Mouse (Mus musculus) gastrocnemius, adult 8-10 months (tissue): ENCODE data around the gene Golga4. TPM values are rescaled to one million over a fixed set of nuclear protein-coding genes. Genes with fewer than 3 reads are reported as not detected.

Experiments used
- DNase-seq, 2 experiments: peaks; one replicate each; pipeline ENCODE4 v3.0.0; 2022; ENCODE audit warnings: low spot score in 2 of 2
- total RNA-seq, 4 experiments: library from RNA; stranded (reverse); gene quantifications; 2 replicates each; pipeline ENCODE4 v1.2.4; 2022

Gene Golga4
- total RNA-seq, 4 experiments from 2014 or later = 399 to 503 (median 431) TPM

GRCm38 (mm10) chr9:118521659-118522058 lies 15.6 kb downstream of the Golga4 start:
- DNase-seq = no peak

DNA sequence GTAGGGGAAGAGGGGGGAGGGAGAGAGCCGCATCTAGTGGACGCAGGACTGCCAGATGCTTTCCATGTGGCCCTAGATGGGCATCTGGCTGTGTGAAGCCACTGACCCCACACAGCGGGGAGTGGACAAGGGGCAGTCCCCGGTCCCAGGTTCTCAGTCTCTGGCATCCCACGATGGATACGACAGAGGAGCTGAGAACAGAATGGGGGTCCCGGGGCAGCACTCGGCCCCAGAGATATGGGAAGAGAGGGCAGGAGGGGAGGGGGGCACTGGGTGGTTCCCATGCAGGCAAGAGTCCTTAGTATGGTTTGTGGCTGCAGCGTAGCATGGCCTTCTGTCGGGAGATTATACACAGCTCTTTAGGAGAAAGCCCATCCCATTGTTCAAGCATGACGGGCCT lies 17.7 kb downstream of the Golga4 start:
- DNase-seq = no peak

DNA sequence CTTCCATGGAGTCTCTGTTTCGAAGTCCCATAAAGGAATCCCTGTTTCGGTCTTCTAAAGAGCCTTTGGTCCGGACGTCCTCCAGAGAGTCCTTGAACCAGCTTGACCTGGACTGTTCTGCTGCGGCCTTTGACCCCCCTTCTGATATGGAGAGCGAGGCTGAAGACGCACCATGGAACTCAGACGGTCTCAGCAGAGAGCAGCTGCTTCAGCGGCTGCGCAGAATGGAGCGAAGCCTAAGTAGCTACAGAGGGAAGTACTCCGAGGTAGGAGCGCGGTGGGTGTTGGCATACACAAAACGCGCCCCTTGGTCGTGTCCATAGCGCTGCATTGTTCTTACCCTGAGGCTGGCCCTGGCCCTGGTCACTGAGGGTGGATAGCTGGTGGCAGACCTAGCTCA lies 21.0 kb downstream of the Golga4 start:
- DNase-seq = no peak

GRCm38 (mm10) chr9:118529783-118530182 lies 23.7 kb downstream of the Golga4 start:
- DNase-seq = no peak

- no peak for DNase-seq
These were observed 24.6 kb downstream of the Golga4 start for GRCm38 (mm10) chr9:118530679-118531078.

- DNase-seq = no peak
These were observed 26.6 kb downstream of the Golga4 start for GRCm38 (mm10) chr9:118532516-118533205.

- no peak for DNase-seq
These were observed 30.9 kb downstream of the Golga4 start for GRCm38 (mm10) chr9:118536946-118537345.

GRCm38 (mm10) chr9:118537463-118538339 lies 31.6 kb downstream of the Golga4 start:
- no peak for DNase-seq

GRCm38 (mm10) chr9:118541851-118542250 lies 35.8 kb downstream of the Golga4 start:
- no peak for DNase-seq

GRCm38 (mm10) chr9:118545146-118545545 lies 39.1 kb downstream of the Golga4 start:
- DNase-seq = no peak

- DNase-seq = no peak
These were observed 42.6 kb downstream of the Golga4 start for GRCm38 (mm10) chr9:118548651-118549050.

GRCm38 (mm10) chr9:118556951-118557780 lies 51.1 kb downstream of the Golga4 start:
- no peak for DNase-seq

GRCm38 (mm10) chr9:118563356-118563755 lies 57.3 kb downstream of the Golga4 start:
- DNase-seq = no peak

- DNase-seq = no peak
These were observed 57.8 kb downstream of the Golga4 start for GRCm38 (mm10) chr9:118563866-118564265.

DNA sequence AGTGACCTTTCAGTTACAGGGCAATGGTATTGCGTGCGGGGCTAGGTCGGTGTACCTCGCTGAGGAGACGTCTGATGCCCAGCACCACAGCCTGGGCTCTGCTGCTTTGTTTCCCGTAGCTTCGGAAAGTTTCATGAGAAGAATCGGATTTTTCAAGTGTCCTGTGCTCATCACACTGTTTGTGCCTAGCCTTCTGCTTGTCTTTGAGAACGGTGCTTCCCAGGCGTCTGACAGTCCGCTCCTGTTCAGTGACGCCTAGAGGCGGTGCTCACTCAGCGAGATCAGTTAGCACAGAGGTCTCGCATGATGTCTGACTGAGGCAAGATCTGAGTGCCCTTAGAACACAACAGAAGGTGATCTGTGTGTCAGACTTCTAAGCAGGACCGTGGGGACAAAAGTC lies 58.6 kb downstream of the Golga4 start:
- DNase-seq = no peak

GRCm38 (mm10) chr9:118569328-118569727 lies 63.3 kb downstream of the Golga4 start:
- DNase-seq = no peak

DNA sequence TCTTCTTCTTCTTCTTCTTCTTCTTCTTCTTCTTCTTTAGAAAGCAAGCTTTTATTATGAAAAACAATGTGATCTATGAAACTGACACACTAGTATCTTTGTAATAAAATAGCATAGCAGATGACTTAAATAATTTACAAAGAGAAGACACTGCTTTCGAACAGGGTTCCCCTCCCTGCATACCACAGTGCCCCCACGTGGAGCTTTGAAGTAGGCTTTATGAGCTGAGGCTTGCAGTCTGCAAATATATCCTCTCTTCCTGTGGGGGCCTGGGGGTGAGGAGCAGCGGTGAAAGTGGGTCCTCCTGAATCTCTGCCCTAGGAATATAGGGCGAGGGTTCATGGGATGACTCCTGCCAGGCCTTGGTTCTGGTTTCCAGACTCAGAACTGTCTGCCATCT lies 64.8 kb downstream of the Golga4 start:
- no peak for DNase-seq

DNA sequence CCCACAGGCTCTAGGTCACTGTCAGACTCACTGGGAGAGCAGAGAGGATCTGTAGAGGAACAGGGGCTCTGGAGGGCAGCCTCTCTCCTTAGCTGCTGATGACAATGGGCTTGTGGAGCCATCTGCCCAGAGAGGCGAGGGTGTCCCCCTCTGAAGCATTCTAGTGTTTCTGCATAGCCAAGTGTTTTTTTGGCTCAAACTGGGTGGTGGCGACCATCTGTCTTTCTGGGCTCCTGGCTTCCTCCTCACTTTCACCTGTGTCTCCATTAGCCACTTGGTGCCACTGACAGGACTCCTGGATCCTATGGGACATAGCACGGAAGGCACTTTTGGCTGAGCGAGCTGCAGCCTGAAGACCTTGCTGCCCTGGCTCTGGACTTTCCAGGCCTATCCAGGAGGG lies 65.6 kb downstream of the Golga4 start:
- no peak for DNase-seq

- DNase-seq = no peak
These were observed 68.8 kb downstream of the Golga4 start for GRCm38 (mm10) chr9:118574911-118575310.

DNA sequence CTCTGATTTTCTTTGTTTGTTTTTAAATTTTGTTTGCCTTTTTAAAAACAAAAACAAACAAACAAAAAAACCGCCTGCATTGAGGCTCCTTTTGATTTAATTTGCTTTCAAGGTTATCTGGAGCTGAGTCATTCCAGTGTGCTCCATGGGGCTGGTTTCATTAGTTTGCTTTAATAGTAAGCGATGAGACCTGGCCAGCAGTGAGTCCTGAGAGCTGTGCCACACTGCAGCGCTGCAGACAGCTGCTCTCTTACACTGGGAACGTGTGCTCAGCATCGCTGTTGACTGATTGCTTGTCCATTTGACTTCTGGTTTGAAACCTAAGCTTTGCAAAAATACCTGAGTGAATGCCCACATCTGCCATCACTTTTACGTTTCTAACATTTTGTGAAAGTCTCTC lies 74.3 kb downstream of the Golga4 start:
- no peak for DNase-seq

- no peak for DNase-seq
These were observed 76.7 kb downstream of the Golga4 start for GRCm38 (mm10) chr9:118582757-118583156.

GRCm38 (mm10) chr9:118584838-118585237 lies 78.8 kb downstream of the Golga4 start:
- no peak for DNase-seq
